Mouse (Mus musculus) kidney, postnatal 14 days (tissue): Measurements from ENCODE around the gene Nipbl.

Experiments
- DNase-seq: peaks from one replicate; pipeline ENCODE4 v3.0.0; 2022; ENCODE audit warnings: mixed read lengths

Nipbl gene

DNA sequence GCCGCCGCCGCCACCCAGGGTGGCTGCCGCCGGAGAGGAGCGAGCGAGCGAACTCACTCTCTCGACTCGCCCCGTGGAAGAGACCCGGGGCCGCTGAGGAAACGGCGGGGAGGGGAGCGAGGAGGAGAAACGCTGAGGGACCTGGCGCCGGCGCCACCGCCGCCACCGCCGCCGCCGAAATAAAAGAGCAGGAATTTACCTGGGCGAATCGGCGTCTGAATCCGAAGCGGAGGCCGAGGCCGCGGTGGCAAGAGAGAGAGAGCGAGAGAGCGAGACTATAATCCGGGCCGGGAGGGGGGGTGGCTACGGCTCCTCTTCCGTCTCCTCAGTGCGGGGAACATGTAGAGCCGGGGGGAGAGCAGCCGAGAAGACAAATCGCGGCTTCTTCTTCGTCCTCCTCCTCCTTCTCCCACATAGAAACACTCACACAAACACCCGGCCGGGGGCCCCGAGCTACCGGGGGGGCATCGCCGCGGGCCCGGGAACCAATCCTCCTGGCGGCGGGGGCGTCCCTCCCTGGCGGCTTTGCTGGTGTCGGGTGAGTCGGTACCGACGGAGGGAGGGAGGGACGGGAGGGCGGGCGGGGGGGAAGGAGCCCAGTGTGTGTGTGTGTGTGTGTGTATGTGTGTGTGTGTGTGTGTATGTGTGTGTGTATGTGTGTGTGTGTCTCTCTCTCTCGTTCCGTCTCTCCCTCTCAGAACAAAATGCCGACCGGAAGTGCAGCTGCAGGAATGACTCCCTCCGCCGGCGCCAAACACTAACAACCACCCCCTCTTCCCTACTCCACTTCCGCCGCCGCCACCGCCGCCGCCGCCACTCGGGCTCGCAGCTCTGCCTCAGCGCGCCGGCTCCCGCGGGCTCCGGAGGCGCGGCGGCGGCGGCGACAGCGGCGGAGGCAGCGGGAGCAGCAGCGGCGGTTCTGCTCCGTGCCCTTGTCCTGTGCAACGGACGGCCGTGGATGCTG is at the start of gene Nipbl:
Gene Nipbl, minus strand, starts transcription at position 538 of the 964 bp plus-strand sequence.
- DNase-seq, result peak; percentile 94

GRCm38 (mm10) chr15:8485261-8485660 is 41.0 kb upstream of the Nipbl start:
- DNase-seq, result no peak

- no peak for DNase-seq
Measured at GRCm38 (mm10) chr15:8469006-8469575, 24.8 kb upstream of the Nipbl start.

GRCm38 (mm10) chr15:8463521-8463920 is 19.3 kb upstream of the Nipbl start:
- no peak for DNase-seq

DNA sequence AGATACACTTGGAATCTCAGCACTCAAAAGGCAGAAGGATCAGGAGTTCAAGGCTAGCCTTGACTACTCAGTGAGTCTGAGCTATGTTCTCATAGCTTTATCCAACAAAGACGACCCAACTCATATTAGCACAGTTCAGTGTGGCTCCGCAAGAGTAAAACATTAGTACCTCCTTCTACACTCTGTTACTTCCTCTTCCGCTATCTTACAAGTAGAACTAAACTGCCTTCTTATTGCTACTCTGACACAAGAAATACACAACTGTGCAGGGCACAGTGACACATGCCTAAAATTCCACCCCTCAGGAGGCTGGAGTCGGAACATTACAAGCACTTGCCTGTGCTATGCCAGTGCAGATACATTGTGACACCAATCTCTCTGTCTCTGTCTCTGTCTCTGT is 18.5 kb upstream of the Nipbl start:
- no peak for DNase-seq

DNA sequence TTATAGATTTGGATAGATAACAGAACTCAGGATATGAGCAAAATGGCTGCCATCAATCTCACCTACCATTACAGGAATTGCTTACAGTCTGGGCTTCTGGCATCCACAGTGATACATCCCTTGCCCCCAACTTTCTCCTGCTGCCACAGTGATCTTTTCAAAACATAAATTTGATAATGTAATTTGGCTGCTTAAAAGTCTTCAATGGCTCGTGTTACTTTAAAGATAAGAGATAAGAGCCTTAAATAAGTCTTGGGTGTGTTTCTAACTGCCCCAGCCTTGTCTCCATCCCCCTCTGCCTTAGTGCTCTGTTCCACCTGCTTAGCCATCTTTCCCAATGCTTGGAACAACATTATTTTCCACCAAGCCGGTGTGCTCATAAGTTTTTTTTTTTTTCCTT is 16.6 kb upstream of the Nipbl start:
- DNase-seq, result no peak

GRCm38 (mm10) chr15:8459979-8460378 is 15.7 kb upstream of the Nipbl start:
- DNase-seq, result no peak

GRCm38 (mm10) chr15:8456223-8456622 is 12.0 kb upstream of the Nipbl start:
- peak; percentile 27 for DNase-seq

DNA sequence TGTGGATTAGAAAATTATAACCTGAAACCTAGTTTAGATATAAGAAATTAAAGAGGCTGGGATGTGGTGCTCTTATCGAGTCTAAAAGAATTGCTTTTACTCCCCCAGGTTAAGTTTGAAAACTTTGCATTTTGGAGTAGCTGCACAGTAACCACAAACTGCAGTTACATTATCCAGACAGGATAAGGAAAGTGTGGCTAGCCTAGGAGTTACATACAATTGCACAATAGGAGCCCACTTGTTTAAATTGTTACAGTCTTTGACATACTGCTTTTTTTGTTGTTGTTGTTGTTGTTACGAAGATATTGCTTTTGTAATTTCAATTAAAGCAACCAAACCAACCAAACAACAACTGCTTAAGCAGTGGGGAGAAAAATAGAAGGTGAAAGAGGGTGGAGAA is 11.2 kb upstream of the Nipbl start:
- no peak for DNase-seq

GRCm38 (mm10) chr15:8451071-8451470 is 6.8 kb upstream of the Nipbl start:
- peak; percentile 72 for DNase-seq

DNA sequence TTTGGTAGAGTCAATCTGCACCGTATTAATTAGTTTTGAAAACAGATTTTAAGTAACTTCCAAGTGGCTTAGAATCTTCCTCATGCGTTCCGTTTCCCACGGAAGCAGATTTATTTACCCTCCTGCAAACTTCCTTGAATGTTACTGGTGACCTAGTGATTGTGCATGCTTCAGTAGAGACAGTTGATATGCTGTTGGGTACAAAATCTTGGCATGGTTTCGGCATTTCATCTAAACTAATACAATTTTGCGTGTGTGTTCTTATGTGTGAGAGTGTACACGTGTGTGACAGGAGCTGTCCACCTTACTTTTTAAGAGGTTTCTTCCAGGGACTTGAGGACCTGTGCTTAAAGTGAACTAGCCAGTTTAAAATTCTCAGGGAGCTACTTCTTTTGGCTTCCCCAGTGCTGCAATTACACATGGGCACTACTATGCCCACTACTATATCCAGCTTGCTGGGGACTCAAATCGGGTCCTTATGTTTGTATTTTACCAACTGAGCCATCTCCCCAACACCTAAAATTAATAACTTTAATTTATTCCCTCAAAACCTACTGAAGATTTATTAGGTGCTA is 3.0 kb upstream of the Nipbl start:
- no peak for DNase-seq

- peak; percentile 48 for DNase-seq
Measured at GRCm38 (mm10) chr15:8446435-8446834, 2.2 kb upstream of the Nipbl start.

GRCm38 (mm10) chr15:8445951-8446419 is 1.7 kb upstream of the Nipbl start:
- peak; percentile 33 for DNase-seq

GRCm38 (mm10) chr15:8444890-8445597 is 781 bp upstream of the Nipbl start:
- peak; percentile 88 for DNase-seq

- DNase-seq, result peak; percentile 73
Measured at GRCm38 (mm10) chr15:8443168-8443925, 916 bp downstream of the Nipbl start.

- DNase-seq, result no peak
Measured at GRCm38 (mm10) chr15:8442761-8443160, 1.5 kb downstream of the Nipbl start.

DNA sequence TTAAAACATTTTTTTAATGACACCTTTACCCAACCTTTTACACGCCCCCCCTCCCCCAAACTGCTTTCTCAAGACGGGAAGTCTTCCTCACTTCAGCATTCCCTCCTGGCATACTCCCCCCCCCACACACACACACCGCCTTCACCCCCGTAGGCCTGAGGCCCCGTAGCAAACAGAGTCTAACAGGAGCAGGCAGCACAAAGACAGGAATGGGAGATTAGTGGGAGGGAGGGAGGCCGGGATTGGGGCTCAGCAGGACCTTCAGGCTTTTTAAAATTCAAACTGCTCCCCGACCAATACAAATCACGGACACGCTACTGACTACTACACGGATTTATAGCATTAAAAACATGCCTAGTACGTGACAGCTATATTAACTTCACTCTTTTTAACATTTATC is 2.1 kb downstream of the Nipbl start:
- peak; percentile 29 for DNase-seq

DNA sequence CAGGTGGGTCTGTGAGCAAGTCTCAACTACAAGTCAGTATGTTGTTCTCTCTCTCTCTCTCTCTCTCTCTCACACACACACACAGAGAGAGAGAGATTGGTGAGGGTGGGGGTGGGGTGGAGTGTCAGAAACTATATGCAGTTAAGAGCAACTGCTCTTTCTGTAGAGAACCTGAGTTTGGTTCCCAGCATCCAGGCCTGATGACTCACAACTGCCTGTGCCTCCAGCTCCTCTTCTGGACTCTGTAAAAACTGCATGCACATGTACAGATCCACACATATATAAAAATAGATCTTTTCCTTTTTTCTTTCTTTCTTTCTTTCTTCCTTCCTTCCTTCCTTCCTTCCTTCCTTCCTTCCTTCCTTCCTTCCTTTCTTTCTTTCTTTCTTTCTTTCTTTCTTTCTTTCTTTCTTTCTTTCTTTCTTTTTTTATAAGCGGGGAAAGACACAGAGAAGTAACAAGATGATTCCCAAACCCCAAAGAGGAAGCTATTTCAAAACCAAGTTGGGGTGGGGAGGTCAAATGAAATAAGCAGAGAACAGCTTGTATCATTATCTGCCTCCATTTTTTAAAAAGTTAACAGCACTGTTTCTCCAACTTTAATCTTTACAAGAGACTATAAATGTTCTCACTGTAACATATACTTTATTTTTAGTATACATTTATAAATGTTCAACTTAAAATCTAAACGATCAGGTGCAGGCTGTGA is 10.9 kb downstream of the Nipbl start:
- no peak for DNase-seq

- DNase-seq, result no peak
Measured at GRCm38 (mm10) chr15:8432534-8432933, 11.7 kb downstream of the Nipbl start.

DNA sequence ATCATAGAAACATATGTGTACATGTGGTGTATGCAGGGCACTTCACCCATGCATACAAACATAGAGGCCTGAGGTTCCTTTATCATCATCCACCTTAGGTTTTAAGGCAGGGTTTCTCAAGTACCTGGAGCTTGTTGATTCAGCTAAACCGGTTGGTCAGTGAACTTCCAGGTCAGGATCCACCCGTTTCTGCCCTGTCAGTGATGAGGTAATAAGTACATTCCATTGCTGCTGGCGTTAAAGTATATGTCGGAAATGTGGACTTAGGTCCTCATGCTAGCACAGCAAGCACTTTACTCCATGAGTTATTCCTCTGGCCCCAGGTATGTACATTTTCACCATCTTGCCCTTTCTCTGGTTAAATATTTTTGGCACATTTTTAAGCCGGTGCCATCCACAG is 14.8 kb downstream of the Nipbl start:
- DNase-seq, result peak; percentile 23

DNA sequence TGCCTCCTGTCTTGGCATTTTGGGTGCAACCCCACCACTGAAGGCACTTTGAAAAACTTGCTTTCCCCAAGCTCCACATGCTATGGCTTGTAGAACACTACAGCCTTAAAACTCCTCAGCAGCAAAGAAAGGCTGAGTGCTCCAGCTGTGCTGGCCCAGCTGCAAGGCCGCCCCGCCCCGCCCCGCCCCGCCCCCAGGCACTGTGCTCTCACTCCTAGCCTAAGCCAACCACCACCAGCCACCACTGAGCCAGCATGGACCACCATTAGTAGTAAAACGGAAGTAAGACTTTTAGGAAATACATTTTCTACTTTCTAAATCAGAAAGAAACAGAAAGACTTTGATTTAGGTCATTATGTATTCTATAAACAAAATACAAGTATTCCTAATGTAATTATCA is 23.4 kb downstream of the Nipbl start:
- DNase-seq, result no peak
